Mouse (Mus musculus): ENCODE data around the gene Rpl18.

Gene Rpl18

GRCm38 (mm10) chr7:45713396-45713795 is 1.9 kb upstream of the Rpl18 start:
- DNase-seq (ENCODE audit: low read depth, low spot score), result no peak

- DNase-seq (ENCODE audit: low read depth, low spot score), result no peak
Observed at GRCm38 (mm10) chr7:45713881-45714520, 1.3 kb upstream of the Rpl18 start.

DNA sequence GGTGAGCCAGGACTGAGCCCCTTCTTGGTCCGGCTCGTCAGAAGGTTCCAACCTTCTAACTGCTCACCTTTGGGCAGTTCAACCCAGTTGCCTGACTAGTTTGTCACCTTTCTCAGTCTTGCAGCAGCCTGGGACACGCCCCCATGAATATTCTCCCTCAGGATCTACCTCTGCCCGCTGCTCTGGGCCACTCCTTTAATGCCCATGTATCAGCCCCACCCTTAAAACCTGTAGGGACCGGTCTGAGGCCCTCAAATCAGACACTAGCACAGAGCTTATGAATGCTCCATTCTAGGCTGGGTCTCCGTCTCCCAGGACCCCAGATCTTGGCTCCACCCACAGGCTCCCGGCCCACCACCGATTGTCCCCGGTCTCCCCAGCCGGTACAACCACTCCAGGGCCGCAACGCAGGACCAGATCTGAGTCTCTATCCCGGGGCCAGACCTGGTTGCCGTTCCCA is 597 bp upstream of the Rpl18 start:
- DNase-seq (ENCODE audit: low read depth, low spot score), result no peak

GRCm38 (mm10) chr7:45715741-45716459 is 643 bp downstream of the Rpl18 start:
- DNase-seq (ENCODE audit: low read depth, low spot score), result no peak

DNA sequence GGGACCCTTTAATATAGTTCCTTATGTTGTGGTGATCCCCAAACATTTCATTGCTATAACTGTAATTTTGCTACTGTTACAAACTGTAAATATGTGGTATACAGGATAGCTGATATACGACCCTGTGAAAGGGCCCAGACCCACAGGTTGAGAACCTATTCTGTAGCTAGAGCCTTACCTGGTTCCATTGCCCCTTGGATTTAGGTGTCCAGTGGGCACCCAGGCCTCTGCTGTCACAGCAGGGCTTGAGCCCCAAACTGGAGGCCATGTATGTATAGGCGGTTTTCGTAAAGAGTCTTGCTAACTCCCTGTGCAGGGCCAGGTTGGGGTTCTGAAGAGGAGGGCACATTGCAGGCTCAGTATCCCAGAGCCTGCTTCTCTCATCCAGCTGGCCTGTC is 1.2 kb downstream of the Rpl18 start:
- DNase-seq (ENCODE audit: low read depth, low spot score), result no peak

DNA sequence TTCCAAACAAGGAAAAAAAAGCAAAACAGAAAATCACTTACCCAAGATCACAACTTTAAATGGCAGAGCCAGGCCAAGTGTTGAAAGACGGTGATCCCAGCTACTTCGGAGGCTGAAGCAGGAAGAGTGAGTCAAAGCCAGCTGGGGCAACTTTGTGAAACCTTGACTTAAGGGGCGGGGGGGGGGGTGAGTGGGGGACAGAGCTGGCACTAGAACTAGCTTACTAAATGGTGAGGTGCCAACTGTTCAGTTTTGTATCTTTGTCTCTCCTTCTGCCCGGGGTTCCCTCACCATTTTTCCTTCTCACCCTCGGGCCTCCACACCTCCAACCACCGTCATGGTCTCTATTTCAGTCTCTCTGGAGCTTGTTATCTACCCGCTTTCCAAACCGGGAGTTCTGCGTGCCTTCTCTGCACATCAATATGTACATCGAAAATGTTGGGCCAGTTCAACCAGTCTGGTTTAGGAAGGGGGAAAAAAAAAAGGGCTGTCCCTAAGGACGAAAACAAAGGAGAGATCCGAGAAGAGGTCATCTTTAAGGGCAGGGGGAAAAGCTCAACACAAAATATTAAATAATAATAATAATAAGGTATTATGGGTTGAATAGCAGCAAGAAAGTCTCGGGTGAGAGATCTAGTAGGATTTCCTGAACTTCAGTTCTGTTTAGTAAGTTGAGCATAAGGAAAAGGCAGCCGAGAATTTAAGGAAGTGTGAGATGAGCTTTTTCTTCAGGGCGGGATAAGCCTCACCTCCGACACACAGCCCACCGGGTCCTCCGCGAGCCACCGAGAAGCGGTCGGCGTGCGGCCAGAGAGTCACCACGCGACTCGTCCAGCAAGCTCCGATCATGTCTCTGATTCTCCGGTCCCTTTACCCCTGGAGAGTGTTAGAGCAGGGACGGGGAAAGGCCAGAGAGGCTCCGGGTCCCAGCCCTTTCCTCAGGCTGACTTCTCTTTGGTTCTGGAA is 2.0 kb downstream of the Rpl18 start:
- no peak for DNase-seq (ENCODE audit: low read depth, low spot score)

GRCm38 (mm10) chr7:45717918-45718297 is 2.7 kb downstream of the Rpl18 start, which contains the start of gene Sphk2:
Sphk2 (minus strand) TSS chr7:45718002.
- DNase-seq (ENCODE audit: low read depth, low spot score), result peak; percentile 99

GRCm38 (mm10) chr7:45718331-45718730 is 3.1 kb downstream of the Rpl18 start:
- no peak for DNase-seq (ENCODE audit: low read depth, low spot score)

- no peak for DNase-seq (ENCODE audit: low read depth, low spot score)
Observed at GRCm38 (mm10) chr7:45719180-45719579, 3.9 kb downstream of the Rpl18 start.

DNA sequence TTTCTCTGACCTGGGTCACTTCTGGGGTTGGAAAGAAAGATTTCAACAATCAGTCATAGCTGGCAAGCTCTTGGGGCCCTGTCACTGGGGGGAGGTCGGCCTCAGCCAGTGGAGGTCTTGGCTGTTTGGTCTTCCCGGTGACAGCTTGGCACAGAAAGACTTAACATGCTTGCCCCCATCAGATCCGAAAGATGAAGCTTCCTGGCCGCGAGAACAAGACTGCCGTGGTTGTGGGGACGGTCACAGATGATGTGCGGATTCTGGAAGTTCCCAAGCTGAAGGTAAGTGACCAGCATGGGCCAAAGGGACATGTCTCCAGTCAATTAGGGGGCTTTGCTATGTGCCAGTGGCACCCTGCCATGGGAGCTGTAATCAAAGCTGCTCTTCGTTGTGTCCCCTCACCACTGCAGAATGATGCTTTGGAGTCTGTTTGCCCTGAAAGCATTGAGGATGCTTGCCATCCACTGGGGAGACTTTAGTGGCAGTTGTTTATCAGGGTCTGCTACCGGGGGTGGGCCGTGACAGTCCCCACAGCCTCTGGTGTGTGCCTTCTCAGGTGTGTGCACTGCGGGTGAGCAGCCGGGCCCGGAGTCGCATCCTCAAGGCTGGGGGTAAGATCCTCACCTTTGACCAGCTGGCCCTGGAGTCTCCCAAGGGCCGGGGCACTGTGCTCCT is 4.6 kb downstream of the Rpl18 start:
- DNase-seq (ENCODE audit: low read depth, low spot score), result no peak

- peak; percentile 38 for DNase-seq (ENCODE audit: low read depth, low spot score)
Observed at GRCm38 (mm10) chr7:45720413-45721233, 5.4 kb downstream of the Rpl18 start, which contains the start of gene Fam83e. Fam83e (plus strand) TSS chr7:45721212.

GRCm38 (mm10) chr7:45721234-45721571 is 5.9 kb downstream of the Rpl18 start:
- DNase-seq (ENCODE audit: low read depth, low spot score), result no peak

DNA sequence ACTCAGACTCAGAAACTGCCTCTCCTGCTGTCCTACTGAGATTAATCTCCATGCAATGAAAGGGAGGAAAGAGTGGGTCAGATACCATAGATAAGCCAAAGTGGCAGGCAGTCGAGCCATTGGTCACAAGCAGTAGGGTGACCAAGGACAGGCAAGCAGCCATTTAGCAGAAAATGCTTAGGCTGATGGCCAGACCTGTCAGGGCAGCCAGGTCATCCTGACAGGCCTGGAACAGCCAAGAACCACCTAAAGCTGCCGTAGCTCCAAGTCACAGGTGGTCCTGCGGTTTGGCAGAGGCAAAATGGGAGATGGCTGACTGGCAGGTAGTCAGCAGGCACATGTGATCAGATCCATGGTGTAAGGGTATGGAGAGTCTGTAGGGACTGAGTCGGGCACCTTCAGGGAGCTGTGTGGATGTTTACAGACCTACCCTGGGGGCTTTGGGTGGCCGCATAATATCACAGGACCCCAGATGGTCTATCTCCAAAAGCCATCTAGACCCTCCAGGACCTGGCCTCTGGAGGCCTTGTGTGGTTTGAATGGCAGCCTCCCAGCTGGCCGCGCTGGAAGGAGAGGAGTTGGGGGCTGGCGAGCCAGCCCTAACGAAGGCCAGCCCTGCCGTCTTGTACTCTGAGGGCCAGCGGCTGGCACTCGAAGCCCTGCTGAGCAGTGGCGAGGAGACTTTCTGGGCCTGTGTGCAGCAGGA is 6.5 kb downstream of the Rpl18 start:
- DNase-seq (ENCODE audit: low read depth, low spot score), result no peak

- no peak for DNase-seq (ENCODE audit: low read depth, low spot score)
Observed at GRCm38 (mm10) chr7:45722348-45722713, 7.1 kb downstream of the Rpl18 start.

DNA sequence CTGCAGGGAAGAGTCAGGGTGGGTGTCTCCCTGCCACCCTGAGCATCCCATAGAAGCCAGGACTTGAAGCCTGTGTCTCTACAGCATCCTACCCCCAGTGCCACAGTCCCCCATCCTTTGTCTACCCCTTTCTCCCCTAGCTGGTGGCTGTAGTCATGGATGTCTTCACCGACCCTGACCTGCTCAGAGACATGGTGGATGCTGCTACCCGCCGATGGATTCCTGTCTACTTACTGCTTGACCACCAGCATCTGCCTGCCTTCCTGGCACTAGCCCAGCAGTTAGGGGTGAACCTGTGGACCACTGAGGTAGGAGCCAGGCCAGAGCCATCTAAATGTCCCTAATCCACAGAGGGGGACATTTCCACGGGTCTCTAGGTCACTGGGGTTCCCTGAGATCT is 8.0 kb downstream of the Rpl18 start:
- no peak for DNase-seq (ENCODE audit: low read depth, low spot score)

- no peak for DNase-seq (ENCODE audit: low read depth, low spot score)
Observed at GRCm38 (mm10) chr7:45723781-45724180, 8.5 kb downstream of the Rpl18 start.

- no peak for DNase-seq (ENCODE audit: low read depth, low spot score)
Observed at GRCm38 (mm10) chr7:45725151-45725550, 9.9 kb downstream of the Rpl18 start.

GRCm38 (mm10) chr7:45725713-45726112 is 10.5 kb downstream of the Rpl18 start, which contains the start of gene Spaca4:
Spaca4 (minus strand) TSS chr7:45725813.
- no peak for DNase-seq (ENCODE audit: low read depth, low spot score)

DNA sequence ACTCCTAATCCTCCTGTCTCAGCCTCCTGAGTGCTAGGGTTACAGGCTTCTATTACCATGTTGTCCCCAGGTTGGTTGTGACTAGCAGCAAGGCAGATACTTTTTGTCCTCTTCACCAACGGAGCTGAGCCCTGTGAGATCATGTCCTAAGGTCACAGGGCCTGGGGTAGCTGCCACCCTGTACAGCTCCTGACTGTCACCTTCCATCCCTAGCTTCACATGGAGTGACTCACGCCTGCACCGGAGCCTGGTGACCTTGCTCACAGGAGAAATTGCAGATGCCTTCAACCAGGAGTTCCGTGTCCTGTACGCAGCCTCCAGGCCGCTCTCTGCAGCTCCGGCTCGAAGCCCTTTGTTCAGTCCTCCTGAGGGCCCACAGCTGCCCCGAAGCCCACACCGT is 11.2 kb downstream of the Rpl18 start:
- DNase-seq (ENCODE audit: low read depth, low spot score), result no peak

- DNase-seq (ENCODE audit: low read depth, low spot score), result no peak
Observed at GRCm38 (mm10) chr7:45727625-45728024, 12.4 kb downstream of the Rpl18 start.
